Mouse (Mus musculus) ES-E14 (cell line): ENCODE measurements around the gene Hsf4.

Source experiments
- HCFC1 ChIP-seq: IDR thresholded peaks from 2 replicates; pipeline ENCODE4 v1.6.1; 2012; ENCODE audit warnings: low read length, inconsistent platforms, borderline replicate concordance; ENCODE audit not compliant: insufficient read depth
- MAFK ChIP-seq: IDR thresholded peaks from 2 replicates; pipeline ENCODE4 v1.6.1; 2014; ENCODE audit warnings: mild to moderate bottlenecking, low read depth, low read length, inconsistent platforms; ENCODE audit not compliant: insufficient read depth
- ZC3H11A ChIP-seq: IDR thresholded peaks from 2 replicates; pipeline ENCODE4 v1.6.1; 2012; ENCODE audit warnings: low read depth, mild to moderate bottlenecking, inconsistent platforms, low read length, borderline replicate concordance
- ZNF384 ChIP-seq: IDR thresholded peaks from 2 replicates; pipeline ENCODE4 v1.6.1; 2012; ENCODE audit warnings: low read depth, low read length, inconsistent platforms

- TF ChIP-seq HCFC1, result no peak
- no peak for TF ChIP-seq ZNF384
- no peak for TF ChIP-seq MAFK
- no peak for TF ChIP-seq ZC3H11A
These were observed 25.7 kb downstream of the Hsf4 start for GRCm38 (mm10) chr8:105295256-105295655.
